Mouse (Mus musculus) ES-E14 (cell line): ENCODE data around the gene Rpgrip1l.
A peak's percentile ranks its signal among the peaks of the same experiment; 100 is the strongest.

ENCODE experiments used
- MAFK ChIP-seq: IDR thresholded peaks from 2 replicates; pipeline ENCODE4 v1.6.1; 2014; ENCODE audit warnings: mild to moderate bottlenecking, low read depth, low read length, inconsistent platforms; ENCODE audit not compliant: insufficient read depth
- ZC3H11A ChIP-seq: IDR thresholded peaks from 2 replicates; pipeline ENCODE4 v1.6.1; 2012; ENCODE audit warnings: low read depth, mild to moderate bottlenecking, inconsistent platforms, low read length, borderline replicate concordance
- ZNF384 ChIP-seq: IDR thresholded peaks from 2 replicates; pipeline ENCODE4 v1.6.1; 2012; ENCODE audit warnings: low read depth, low read length, inconsistent platforms

DNA sequence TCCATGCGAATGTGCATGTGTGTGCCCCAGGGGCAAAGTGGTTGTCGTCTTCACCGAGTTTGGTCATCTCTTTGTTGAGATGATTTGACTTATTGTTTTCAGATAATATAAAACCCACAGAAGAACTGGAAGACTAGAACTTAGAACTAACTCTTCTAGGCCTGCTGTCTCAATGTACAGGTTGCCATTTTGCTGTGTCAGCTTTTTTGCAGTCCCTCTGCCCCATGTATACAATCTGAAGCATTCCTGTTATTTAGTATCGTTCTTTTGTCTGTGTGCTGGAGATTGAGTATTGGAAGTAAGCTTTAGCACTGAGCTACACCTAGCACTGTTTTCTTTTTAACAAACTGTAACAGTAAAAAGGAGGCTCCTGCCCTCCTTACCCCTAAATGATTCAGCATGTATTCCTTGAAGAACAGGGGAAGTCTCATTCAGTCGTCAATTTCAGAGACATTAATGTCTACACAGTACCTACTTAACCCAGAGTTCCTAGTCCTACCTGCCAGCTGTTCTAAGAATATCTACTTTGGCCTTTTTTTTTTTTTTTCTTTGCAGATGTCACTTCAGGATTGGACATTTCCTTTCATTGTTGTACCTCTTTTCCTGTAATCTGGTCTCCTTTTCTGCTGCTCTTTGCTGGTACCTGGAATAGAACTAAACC is 4.6 kb upstream of the Rpgrip1l start:
- TF ChIP-seq ZNF384 (no peak), MAFK (peak; percentile 95), ZC3H11A (no peak)
